Mouse (Mus musculus) frontal cortex, adult (tissue): ENCODE measurements at regions not wholly inside any gene's neighbourhood (a gene's known extent, or its start where the extent isn't known, plus 50 kb on each side); places are given as distances from the start of the nearest gene placed in this dataset.

Experiments
- ATAC-seq: cut with Nextera tagmentation; 2 replicates; pipeline ENCODE4 v1.9.2; 2017; ENCODE audit warnings: mild to moderate bottlenecking, moderate library complexity, mixed read lengths; ENCODE audit not compliant: low TSS enrichment

DNA sequence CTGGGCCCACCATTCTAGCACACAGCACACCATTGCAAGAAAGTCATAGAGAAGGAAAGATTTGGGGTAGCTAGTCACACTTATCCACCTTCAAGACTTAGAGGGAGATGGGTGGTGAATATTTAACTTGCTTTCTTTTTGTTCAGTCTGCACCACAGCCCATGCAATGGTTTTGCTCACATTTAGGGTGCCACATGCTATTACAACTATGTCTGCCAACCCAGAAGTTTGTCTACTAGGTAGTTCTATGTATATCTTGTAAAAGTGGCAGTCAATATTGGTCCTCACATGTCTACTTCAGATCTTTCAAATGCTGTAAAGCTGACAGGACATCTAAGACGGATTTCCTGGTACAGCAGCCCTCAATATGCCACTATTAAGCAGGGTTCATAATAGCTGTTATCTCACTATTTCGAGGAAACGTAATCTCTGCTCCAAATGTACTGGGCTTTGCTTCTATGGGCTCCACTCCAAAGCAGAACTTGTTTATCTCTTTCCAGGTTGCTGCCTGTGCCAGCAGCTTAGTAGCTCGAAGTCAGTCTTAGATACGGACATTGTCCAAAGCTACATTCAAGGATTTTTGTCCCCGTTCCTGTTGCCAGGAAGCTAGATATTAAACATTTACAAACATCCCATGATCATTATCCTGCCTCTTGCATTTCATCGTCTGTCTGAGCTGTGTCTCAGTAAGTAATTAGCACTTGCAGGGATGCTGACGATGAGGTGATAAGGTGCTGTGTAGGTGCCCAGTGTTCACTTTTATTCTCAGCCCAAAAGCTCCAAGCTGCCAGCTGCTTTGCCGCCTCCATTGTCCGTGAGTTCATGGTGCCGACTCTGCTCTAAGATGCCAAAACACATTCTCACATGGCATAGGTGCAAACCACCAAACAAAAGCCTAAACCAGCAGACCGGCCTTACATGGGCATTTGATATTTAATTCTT, 327.8 kb upstream of the Robo2 start:
- peak; percentile 45 for ATAC-seq

DNA sequence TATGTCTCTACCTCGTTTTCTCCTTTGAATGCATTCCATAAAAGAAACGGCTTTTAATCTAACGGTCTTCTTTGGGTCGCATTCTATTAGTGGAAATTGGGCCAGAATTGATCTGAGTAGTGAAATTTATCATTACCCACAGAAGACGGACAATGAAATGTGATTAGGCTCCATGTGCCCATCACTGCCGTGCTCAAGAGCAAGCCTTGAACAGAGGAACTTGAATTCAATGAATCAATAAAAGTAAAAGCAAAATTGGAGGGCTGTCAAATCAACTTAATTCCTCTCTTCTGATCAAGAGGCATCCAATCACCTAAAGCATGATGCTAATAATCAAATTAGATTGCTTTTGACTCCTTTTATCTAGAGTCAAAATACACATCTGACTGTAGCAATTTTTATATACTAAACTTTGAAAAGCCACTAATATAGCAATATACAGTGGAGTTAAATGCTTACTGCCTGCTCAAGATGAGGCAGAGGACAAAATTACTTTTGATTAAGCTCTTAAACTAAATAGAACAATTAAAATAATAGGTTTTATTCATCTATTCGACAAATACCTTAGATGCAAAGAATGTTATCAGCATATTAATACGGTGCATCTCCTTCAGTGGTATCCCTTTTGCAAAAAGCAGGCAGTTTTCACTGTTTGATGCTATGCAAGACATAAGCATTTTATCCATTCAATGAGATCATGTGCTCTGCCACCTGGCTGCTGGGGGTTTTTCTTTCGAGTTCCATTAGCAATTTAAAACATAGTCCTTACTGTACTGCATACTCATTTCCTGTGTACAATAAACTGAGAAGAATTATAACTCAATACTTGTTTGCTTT, 321.5 kb upstream of the Robo2 start:
- no peak for ATAC-seq

GRCm38 (mm10) chr16:74730169-74730794, 318.7 kb upstream of the Robo2 start:
- ATAC-seq = no peak

DNA sequence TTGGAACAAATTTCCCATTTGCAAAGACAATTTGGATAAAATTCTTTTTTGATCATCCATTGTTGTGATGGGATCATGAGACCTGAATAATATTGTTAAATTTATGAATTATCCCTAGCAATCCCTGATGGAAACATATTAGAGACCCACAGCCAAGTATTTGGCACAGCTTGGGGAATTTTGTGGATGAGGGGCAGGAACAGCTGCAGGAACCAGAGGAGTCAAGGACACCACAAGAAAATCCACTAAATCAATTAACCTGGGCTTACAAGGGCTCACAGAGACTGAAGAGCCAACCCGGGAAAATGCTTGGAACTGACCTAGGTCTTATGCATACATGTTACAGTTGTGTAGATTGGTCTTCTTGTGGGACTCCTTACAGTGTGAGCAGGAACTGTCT, 311.6 kb upstream of the Robo2 start:
- ATAC-seq = no peak

DNA sequence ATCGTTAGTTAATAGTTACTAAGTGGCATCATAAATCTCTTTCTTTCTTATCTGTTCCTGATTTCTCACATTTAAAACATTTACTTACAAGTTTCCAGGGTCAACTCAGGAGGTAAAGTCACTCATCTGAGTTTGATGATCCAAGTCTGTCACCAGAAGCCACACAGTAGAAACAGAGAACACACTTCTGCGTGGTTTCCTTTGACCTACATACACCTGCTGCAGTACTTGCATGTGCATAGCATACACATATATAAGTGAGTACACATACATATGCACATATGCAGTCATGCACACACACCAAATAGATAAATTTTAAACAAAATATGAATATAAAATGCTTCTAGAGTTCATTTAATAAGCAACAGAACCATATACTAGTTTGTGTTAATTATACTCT, 306.5 kb upstream of the Robo2 start:
- no peak for ATAC-seq

GRCm38 (mm10) chr16:74717622-74718021, 306.0 kb upstream of the Robo2 start:
- ATAC-seq = no peak

DNA sequence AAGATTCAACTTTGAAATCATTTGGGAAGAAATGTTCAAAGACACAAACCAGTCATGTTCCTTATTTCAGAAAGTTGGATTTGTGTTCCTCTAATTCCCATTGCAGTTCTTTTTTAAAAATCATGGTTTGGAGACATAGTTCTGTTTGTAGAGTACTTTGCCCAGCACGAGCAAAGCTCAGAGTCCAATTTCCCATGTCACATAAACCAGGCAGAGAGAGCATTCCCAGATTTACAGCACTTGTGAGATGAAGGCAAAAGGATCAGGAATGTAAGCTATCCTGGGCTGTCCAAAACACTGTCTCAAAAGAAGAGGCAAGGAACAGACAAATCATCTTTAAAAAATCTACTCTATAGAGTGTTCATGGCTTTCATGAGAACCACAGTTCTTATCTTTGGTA, 303.3 kb upstream of the Robo2 start:
- no peak for ATAC-seq

GRCm38 (mm10) chr16:74712515-74712914, 300.9 kb upstream of the Robo2 start:
- no peak for ATAC-seq

DNA sequence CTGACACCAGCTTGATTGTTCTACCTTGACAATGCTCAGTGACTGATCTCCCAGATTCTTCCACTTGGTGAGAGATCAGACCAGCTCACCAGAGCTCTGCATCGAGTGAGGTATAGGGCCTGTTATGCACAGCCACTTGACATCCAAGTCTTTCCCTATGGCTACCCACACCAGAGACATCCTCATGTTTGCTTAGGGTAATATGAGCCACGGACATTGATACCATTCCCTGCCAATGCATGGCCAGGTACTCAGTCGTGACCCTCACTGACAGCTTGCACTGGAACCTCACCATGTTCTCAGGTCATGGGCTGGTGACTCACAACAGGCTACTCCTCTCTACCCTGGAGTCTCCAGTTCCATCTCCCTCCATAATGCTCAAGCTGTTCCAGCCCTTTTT, 290.4 kb upstream of the Robo2 start:
- ATAC-seq = no peak

DNA sequence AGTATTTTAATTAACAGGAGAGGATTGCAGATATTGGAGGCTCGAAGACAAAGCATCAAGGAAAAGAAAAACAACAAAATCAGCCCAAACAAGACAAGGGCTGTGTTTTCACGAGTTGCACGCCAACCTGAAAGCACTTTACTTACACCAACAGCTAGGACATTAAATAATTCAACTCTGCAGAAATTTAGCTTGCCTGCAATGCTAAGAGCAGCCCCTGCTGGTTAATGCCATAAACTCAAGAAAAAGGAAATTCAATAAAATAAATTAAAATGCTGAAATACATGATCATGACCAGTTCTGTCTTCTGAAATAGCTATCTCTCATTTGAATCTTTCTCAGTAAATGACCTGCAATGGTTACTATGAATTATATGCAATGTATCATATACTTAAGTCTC, 271.7 kb upstream of the Robo2 start:
- ATAC-seq = peak; percentile 59; the same call in 1 of the 2 replicates

- ATAC-seq = peak; percentile 44; the same call in 1 of the 2 replicates
Measured at GRCm38 (mm10) chr16:74675586-74675985, 264.0 kb upstream of the Robo2 start.

GRCm38 (mm10) chr16:74671466-74671865, 259.8 kb upstream of the Robo2 start:
- ATAC-seq = no peak

- peak; percentile 52 for ATAC-seq
Measured at GRCm38 (mm10) chr16:74664337-74664736, 252.7 kb upstream of the Robo2 start.

GRCm38 (mm10) chr16:74651244-74651643, 239.6 kb upstream of the Robo2 start:
- ATAC-seq = no peak

DNA sequence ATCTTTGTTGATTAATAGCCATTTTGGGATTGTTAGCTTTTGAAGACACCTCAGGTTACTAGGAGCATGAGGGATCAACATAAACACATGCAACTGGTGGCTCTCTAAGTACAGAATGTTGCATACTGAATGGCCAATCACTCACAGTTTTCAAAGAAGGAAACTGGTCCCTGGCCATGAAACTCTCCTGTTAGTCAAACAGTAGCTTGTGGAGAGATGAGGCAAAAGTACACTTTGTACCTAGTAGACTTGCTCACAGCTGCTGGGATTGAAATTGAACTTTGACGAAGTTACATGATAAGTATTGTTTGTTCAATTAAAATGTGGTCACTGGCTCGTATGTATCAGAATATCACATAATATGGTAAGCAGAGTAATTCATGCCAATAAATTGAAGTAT, 237.6 kb upstream of the Robo2 start:
- no peak for ATAC-seq

- no peak for ATAC-seq
Measured at GRCm38 (mm10) chr16:74648384-74648783, 236.8 kb upstream of the Robo2 start.

DNA sequence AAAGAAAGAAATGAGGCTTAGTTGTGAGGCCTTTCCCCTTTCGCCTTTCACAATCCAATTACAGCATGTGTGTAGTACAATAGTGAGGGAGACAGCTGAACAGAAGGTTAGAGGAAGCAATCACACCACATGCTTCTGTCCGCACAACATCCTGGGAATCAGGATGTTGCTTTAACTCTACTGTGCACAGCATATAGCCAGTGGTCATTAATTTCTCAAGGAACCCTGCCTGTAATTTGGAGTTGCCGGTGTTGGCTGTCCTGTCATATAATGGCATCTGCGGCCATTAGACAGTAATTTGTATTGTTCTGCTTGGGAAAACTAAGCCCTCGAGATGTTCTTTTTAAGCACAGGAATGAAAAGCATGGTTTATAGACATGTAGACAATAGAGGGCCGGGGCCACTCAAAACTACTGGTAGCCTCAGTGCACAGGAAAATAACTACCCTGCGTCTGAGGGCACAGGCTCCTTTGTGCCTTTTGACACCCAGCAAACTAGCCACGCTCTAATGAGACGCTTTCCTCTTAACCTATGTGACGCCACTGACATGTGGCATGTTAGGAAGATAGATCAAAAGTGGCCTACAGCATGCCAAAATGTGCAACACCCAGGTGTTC, 233.2 kb upstream of the Robo2 start:
- no peak for ATAC-seq

- ATAC-seq = no peak
Measured at GRCm38 (mm10) chr16:74639805-74640204, 228.2 kb upstream of the Robo2 start.

- no peak for ATAC-seq
Measured at GRCm38 (mm10) chr16:74637638-74638037, 226.0 kb upstream of the Robo2 start.

GRCm38 (mm10) chr16:74625783-74626182, 214.2 kb upstream of the Robo2 start:
- 0 out of 2 replicates have a peak, but pooled peaks have one; percentile 55 for ATAC-seq

DNA sequence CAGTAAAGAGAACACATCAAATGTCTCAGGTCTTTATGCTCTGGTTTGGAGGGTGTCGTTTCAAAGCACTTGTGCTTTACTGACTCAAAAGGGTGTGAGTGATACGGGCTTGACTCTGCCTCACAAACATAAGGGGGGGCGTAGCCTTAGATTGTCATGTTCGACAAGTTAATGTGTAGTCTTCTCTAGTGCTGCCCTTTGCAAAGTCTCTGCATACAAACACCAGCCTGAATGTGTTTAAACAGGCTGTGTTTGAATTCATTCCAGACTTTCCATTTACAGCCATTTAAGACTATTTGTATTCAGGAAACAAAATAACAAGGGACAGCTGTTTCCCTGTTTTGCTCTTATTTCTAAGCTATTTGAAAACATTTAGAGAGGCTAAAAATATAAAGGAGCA, 200.4 kb upstream of the Robo2 start:
- ATAC-seq = no peak

- ATAC-seq = no peak
Measured at GRCm38 (mm10) chr16:74609564-74609963, 197.9 kb upstream of the Robo2 start.
